Mouse (Mus musculus) urinary bladder, postnatal 4 days (tissue): Measurements from ENCODE around the gene Ctsw.

ENCODE experiments used
- DNase-seq, 2 experiments: peaks; one replicate each; pipeline ENCODE4 v3.0.0; 2021 to 2022; ENCODE audit warnings: low spot score in 2 of 2

Ctsw gene

GRCm38 (mm10) chr19:5463212-5463611 lies 5.1 kb downstream of the Ctsw start:
- no peak for DNase-seq

- no peak for DNase-seq
Observed at GRCm38 (mm10) chr19:5461411-5461810, 6.9 kb downstream of the Ctsw start.

GRCm38 (mm10) chr19:5460465-5460911 lies 7.8 kb downstream of the Ctsw start, which contains the start of gene Fibp:
Gene Fibp (plus strand): TSS chr19:5460615.
- peak; percentile 82 to 89 for DNase-seq

DNA sequence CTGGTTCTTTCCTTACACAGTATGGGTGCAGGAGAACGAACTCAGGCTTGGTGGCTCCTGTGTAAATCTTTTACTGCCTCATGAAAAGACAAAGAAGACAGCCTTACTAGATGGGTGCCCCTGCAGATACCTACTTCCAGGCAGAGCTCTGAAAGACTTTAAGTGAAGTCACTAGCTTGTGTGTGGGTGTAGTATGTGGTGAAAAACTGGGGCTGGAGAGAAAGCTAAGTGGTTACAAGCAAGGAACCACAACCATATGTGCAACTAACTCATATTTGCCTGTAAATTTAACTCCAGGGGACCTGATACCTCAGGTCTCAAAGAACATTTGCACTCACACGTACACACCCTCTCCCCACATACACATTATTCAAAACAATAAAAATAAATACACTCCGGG lies 8.4 kb downstream of the Ctsw start:
- no peak for DNase-seq

DNA sequence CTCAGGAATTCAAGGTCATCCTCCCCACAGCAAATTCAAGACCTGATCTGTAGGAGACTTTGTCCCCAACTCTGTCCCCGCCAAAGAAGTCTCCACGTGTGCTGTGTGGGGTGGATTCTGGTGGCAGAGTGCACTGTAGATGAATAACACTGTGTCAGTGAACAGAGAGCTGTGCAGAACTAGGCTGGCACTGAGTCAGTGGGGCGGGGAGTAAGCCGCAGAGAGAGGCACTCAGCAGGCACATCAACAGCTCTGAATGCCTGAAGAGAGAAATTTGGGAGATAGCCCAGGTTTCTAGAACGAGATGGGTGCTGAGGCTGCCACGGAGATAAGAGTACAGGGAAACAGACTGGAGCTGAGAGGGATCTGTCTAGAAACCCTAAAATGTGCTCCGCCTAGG lies 9.3 kb downstream of the Ctsw start:
- DNase-seq, result no peak

DNA sequence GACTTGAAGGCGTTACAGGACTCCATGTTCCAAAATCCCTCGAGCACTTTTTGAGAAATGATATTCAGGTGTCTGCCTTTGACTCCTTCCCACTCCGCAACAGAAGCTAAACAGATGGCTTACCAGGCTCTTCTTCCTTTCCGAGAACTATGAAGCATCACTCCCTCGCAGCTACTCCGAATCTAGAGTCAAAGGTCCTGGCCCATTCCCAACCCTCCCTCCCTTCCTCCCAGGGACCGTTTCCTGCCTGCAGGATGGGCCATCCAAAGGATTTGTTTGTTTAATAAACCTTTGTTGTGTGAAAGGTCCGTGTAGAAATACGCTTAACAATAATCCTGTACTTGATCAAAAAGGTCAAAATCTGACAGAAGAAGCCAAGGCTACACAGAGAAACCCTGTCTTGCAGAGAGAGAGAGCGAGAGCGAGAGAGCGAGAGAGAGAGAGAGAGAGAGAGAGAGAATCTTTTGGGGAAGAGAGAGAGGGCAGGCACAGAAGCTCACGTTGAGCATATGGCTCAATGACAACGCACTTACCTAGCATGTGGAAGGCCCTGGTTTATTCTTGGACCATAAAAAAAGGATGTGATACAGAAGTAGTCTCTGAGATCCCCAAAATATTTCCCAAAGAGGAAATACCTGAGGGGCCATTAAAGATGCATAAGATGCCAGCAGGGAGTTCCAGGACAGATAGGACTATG lies 10.4 kb downstream of the Ctsw start, which contains the start of gene Ccdc85b:
Gene Ccdc85b (minus strand): TSS at position 149 of the 697 bp plus-strand sequence.
- no peak for DNase-seq

DNA sequence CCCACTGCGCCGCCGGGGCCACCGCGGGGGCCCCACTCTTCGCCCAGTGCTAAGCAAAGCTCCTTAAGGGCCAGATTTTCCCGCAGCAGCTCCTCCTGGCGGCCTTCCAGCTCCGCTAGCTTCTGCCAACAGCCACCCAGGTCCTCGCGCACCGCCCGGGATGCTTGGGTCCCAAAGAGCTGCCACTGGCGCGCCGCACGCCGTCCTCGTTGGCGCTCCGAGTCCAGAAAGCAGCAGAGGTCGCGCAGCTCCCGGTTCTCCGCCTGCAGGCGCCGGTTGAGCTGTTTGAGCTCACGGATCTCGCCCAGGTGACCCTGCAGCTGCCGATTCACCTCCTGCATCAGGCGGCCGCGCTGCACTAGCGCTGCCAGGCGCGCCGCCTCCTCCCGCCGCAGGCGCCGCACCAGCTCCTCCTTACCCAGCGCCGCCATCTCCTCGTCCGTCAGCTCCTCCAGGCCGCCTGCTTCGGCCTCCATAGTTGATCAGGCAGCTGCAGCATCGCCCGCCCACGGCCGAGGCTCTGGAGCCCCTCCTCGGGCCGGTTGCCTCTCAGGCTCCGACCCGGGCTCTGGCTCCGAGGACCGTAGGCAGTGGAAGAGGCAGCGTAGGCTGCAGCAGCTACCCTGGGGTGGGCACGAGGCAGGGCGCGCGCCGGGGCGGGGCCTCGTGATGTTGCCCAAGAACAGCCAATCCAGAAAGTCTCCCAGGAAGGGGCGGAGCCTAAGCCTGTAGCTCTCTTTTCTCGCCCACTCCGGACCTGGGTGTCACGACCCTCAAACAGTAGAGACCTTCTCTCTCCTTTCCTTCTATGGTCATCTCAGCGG lies 11.2 kb downstream of the Ctsw start:
- DNase-seq, result peak; percentile 93

DNA sequence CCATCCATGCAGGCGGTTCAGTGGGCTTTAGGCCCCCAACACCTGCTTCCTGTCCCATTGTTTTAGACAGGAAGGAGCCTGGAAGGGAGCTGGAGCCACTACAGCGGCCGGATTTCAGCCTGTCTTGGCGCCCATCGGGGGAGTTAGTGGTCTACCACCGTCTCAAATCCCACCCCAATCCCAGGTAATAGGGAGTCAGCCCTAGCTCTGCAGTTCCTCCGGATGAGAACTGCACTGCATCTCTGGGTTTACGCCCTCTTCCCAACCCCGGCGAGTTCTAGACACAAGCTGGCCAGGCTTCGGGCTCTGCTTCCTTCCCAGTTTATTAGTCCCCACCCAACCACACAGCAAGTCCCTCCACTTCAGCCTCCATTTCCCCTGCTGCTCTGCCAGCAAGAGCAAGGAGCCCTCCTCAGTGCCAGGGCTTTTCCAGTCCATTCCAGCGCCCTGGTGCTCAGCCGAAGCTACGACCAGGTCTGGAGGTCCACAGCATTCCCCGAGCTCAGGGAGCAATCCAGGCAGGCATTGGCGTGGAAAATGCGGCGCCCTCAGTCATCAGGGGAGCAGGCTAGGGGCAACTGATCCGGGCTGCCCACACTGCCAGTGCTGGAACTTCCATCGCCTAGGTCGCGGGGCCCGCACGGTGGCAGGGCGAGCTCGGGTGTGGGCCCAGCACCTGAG lies 11.9 kb downstream of the Ctsw start:
- no peak for DNase-seq

DNA sequence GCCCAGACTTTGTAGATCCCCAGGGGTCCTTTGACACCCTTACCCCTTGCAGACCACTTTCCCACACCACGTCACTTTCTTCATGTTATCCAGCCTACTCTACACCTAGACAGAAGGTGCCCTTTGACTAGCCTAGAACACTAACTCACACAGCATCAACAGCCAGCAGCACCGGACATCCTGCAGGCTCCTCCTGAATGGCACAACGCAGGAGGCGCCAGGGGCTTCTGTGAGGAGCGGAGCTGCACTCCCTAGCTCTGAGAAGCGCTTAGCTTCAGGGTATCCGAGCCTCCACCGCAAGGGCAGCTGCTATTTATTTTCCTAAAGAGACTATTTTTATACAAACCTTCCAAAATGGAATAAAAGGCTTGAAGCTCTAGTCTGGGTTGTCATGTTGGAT lies 12.7 kb downstream of the Ctsw start:
- no peak for DNase-seq

DNA sequence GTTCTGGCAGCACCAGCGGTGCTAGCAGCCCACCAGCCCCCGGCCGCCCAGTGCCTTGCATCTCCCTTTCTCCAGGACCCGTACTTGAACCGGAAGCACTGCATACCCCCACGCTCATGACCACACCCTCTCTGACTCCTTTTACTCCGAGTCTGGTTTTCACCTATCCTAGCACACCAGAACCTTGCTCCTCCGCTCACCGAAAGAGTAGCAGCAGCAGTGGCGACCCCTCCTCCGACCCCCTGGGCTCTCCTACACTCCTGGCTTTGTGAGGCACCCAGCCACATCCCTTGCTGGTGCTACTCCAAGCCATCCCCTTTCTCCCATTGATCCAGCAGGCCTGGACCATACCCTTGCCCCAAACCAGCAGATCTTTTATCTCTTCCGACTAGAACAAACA lies 13.3 kb downstream of the Ctsw start:
- DNase-seq, result no peak

- DNase-seq, result no peak
Observed at GRCm38 (mm10) chr19:5451766-5452165, 16.5 kb downstream of the Ctsw start.

GRCm38 (mm10) chr19:5449673-5450072 lies 18.6 kb downstream of the Ctsw start:
- no peak for DNase-seq

- DNase-seq, result no peak
Observed at GRCm38 (mm10) chr19:5448354-5449150, 19.8 kb downstream of the Ctsw start.

GRCm38 (mm10) chr19:5447515-5448353 lies 20.6 kb downstream of the Ctsw start, which contains the start of gene Fosl1:
Gene Fosl1 (plus strand): TSS chr19:5447547.
- DNase-seq, result peak; percentile 58 to 66

- no peak for DNase-seq
Observed at GRCm38 (mm10) chr19:5445747-5446146, 22.6 kb downstream of the Ctsw start.

DNA sequence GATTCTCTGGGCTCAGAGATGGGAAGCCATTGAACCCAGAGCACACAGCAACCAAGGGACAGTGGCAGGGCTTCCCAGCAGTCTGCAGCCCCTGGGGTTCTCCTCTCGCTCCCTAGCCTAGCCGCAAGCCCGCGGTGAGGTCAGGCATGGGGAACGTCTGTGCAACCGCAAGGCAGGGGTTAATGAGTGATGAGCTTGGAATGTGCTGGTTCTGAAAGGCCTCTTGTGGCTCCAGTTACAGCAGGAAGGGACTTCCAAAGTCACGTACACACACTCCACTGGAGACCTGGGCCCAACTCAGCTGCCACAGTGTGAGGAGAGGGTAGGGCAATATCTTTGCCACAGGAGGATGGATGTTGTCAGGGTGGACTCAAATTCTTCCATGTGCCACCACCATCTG lies 23.4 kb downstream of the Ctsw start:
- DNase-seq, result no peak

GRCm38 (mm10) chr19:5444371-5444908 lies 23.9 kb downstream of the Ctsw start:
- no peak for DNase-seq

- no peak for DNase-seq
Observed at GRCm38 (mm10) chr19:5433951-5434350, 34.4 kb downstream of the Ctsw start.

DNA sequence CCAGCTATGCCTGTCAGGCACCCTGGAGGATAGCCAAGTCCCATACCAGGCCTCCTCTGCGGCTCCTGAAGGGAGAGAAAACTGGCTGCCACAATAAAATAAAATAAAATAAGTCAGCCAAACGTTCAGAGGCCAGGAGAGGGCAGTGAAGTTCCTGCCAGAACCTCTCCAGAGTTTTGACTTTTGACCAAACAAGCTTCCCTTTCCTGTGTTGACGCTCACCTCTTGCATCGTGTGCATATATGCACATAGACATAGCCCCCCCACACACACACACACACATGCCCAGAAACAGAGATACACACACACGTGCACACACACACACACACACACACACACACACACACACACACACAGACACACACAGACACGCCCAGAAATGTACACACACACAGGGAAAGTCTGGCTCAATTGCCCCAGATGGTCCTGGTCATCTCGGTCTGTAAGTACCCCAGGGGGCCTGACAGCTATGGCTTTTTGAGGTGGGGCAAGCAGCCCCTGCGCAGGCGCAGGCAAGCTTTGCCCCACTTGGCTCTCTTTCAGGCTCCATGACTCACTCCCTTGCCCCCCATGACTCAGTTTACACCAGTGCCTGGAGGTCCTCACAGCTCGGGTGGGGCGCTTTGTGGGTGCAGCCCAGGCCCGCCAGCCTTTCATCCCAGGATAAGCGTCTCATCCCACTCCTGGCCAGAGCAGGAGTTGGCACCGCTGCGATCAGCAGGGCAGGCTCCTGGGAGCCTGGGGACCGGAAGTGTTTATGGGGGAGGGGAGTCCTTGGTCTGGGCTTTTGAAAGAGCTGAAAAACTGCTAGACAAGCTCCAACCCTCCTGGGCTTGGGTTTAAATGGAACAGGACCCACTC lies 35.1 kb downstream of the Ctsw start:
- DNase-seq, result peak in 1 of 2 experiments; percentile 49
